Mouse (Mus musculus) lung, embryonic 14.5 days (tissue): Measurements from ENCODE around the gene Tuba3a. TPM values are rescaled to one million over a fixed set of nuclear protein-coding genes. Genes with fewer than 3 reads are reported as not detected.

ENCODE experiments used
- ATAC-seq: fragments of 200-750 bp; cut with Nextera tagmentation; 2 replicates; pipeline ENCODE4 v1.8.0; 2017; ENCODE audit warnings: mild to moderate bottlenecking, moderate TSS enrichment, moderate library complexity; ENCODE audit not compliant: insufficient read depth
- DNase-seq: peaks from one replicate; pipeline ENCODE4 v3.0.0-alpha.2; 2015
- H3K27ac ChIP-seq: fragments of 300-500 bp; sonication (generic); 2 replicates; pipeline ENCODE4 v1.5.1; 2014; ENCODE audit warnings: low read depth, mild to moderate bottlenecking, moderate library complexity
- H3K27me3 ChIP-seq: fragments of 300-500 bp; sonication (generic); 2 replicates; pipeline ENCODE4 v1.6.1; 2014; ENCODE audit warnings: low read length, control low read depth; ENCODE audit not compliant: insufficient read depth
- H3K36me3 ChIP-seq: fragments of 300-500 bp; sonication (generic); 2 replicates; pipeline ENCODE4 v1.6.1; 2014; ENCODE audit warnings: control low read depth; ENCODE audit not compliant: insufficient read depth
- H3K4me1 ChIP-seq: fragments of 300-500 bp; sonication (generic); 2 replicates; pipeline ENCODE4 v1.6.1; 2014; ENCODE audit warnings: antibody characterized with exemption, control low read depth; ENCODE audit not compliant: insufficient read depth
- H3K4me2 ChIP-seq: fragments of 300-500 bp; sonication (generic); 2 replicates; pipeline ENCODE4 v1.6.1; 2014; ENCODE audit warnings: mild to moderate bottlenecking
- H3K4me3 ChIP-seq: fragments of 300-500 bp; sonication (generic); 2 replicates; pipeline ENCODE4 v1.5.1; 2014; ENCODE audit warnings: low read depth, low read length
- H3K9ac ChIP-seq: fragments of 300-500 bp; sonication (generic); 2 replicates; pipeline ENCODE4 v1.6.1; 2014
- H3K9me3 ChIP-seq: fragments of 300-500 bp; sonication (generic); 2 replicates; pipeline ENCODE4 v1.6.1; 2016; ENCODE audit warnings: low read depth, low read length, control low read depth
- CTCF ChIP-seq: IDR thresholded peaks from 2 replicates; pipeline ENCODE4 v1.5.1; 2016; ENCODE audit warnings: antibody characterized with exemption, low read depth
- WGBS: fragments of 180-500 bp; shearing (Covaris S2); extraction: QIAGEN DNeasy Blood & Tissue Kit; methylation state at CpG from one replicate; pipeline ENCODE4 v1.1.7; 2014; 5-methylcytosine and 5-hydroxymethylcytosine counted together
- polyA plus RNA-seq: library from polyadenylated mRNA; unstranded; fragments of >200 nt; fragmentation: Nextera tagmentation; extraction: Ambion mirVana; gene quantifications from 2 replicates; pipeline ENCODE4 v1.2.1, GENCODE M21; 2014

The Tuba3a gene
- polyA plus RNA-seq, 1 experiment from 2014 or later = 0.32 TPM

GRCm38 (mm10) chr6:125322794-125323193 is 37.0 kb upstream of the Tuba3a start:
- Histone ChIP-seq H3K27ac (no peak overlapping the region), H3K4me2 (0 out of 2 replicates have a peak overlapping the region, but pooled peaks have one; percentile 16), H3K9me3 (no peaks in the 10 kb centered on the region), H3K27me3 (peaks cover 24% of the 10 kb centered on the region), H3K4me3 (no peak overlapping the region), H3K36me3 (no peaks in the 10 kb centered on the region), H3K9ac (no peak overlapping the region), H3K4me1 (peaks cover 8% of the 10 kb centered on the region; the same call in 1 of the 2 replicates)
- 47% methylated on average over 13 of the region's 13 CpGs for WGBS
- ATAC-seq (peak; percentile 25; the same call in 1 of the 2 replicates), DNase-seq (peak; percentile 27)
- TF ChIP-seq CTCF = no peak

GRCm38 (mm10) chr6:125321114-125321855 is 35.4 kb upstream of the Tuba3a start:
- ATAC-seq = no peak
- 0 out of 2 replicates have a peak overlapping the region, but pooled peaks have one; percentile 4 for H3K4me2 ChIP-seq
- no peak for TF ChIP-seq CTCF
- peaks cover 8% of the 10 kb centered on the region; the same call in 1 of the 2 replicates for H3K4me1 ChIP-seq
- WGBS = 11% methylated on average over 26 of the region's 26 CpGs
- H3K9ac ChIP-seq = no peak overlapping the region
- no peak for DNase-seq
- H3K4me3 ChIP-seq = no peak overlapping the region
- H3K27ac ChIP-seq = no peak overlapping the region
- no peaks in the 10 kb centered on the region for H3K9me3 ChIP-seq
- no peaks in the 10 kb centered on the region for H3K36me3 ChIP-seq
- H3K27me3 ChIP-seq = peaks cover 24% of the 10 kb centered on the region

GRCm38 (mm10) chr6:125320323-125320722 is 34.5 kb upstream of the Tuba3a start, which contains the start of gene Scnn1a:
Scnn1a (plus strand) TSS chr6:125320659.
- Histone ChIP-seq H3K4me2 (0 out of 2 replicates have a peak within 1 kb of the TSS, but pooled peaks have one; percentile 4), H3K4me3 (no peak within 1 kb of the TSS), H3K36me3 (no peaks in the 10 kb centered on the region), H3K4me1 (peaks cover 8% of the 10 kb centered on the region; the same call in 1 of the 2 replicates), H3K9ac (no peak within 1 kb of the TSS), H3K27ac (no peak within 1 kb of the TSS), H3K9me3 (no peaks in the 10 kb centered on the region), H3K27me3 (peaks cover 24% of the 10 kb centered on the region)
- TF ChIP-seq CTCF = no peak
- WGBS = 78% methylated on average over 1 of the region's 1 CpGs
- DNase-seq (no peak), ATAC-seq (no peak)

DNA sequence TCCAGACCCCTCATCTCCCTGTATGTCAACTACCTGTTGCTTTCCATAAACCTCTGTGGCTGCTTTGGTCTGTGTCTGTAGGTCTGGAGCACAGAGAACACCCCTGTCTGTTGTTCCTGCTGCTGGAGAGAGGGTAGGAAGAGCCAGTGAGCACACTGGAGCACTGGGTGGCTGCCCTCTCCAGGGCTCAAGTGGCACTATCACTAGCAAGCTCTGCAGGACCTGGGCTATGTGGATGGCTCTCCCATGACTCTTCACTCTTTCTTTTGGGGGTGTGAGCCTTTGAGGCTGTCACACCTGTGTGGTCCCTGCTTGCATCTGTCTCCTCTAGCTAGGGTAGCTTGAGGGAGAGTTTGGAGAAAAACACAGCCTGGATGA is 34.1 kb upstream of the Tuba3a start:
- Histone ChIP-seq H3K4me1 (peaks cover 8% of the 10 kb centered on the region; the same call in 1 of the 2 replicates), H3K36me3 (no peaks in the 10 kb centered on the region), H3K4me2 (no peak overlapping the region), H3K9me3 (no peaks in the 10 kb centered on the region), H3K27ac (no peak overlapping the region), H3K9ac (no peak overlapping the region), H3K4me3 (no peak overlapping the region), H3K27me3 (peaks cover 24% of the 10 kb centered on the region)
- ATAC-seq = no peak
- no peak for DNase-seq
- TF ChIP-seq CTCF = no peak

GRCm38 (mm10) chr6:125318981-125319918 is 33.4 kb upstream of the Tuba3a start:
- Histone ChIP-seq H3K9ac (no peak overlapping the region), H3K27me3 (peaks cover 24% of the 10 kb centered on the region), H3K4me1 (peaks cover 10% of the 10 kb centered on the region), H3K36me3 (no peaks in the 10 kb centered on the region), H3K9me3 (no peaks in the 10 kb centered on the region), H3K27ac (0 out of 2 replicates have a peak overlapping the region, but pooled peaks have one; percentile 54), H3K4me2 (no peak overlapping the region), H3K4me3 (no peak overlapping the region)
- no peak for TF ChIP-seq CTCF
- ATAC-seq = no peak
- DNase-seq = peak; percentile 32
- WGBS = 43% methylated on average over 15 of the region's 15 CpGs

DNA sequence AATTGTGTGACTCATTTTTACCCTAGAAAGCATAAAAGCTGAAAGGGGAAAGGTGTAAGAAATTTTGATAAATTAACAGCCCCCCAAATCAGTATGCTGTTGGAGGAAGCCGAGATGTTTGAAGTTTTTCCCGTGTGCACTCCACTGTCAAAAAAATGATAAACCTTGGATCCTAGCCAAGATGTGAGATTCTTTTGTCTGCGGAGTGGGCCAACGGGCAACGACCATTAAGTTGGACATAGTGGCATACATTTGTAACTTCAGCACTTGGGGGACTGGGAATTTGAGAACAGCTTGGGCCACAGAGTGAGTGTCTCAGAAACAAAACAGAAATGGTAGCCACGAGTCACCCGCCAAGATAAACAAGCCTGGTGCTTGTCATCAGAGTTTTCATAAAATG is 31.2 kb upstream of the Tuba3a start:
- Histone ChIP-seq H3K9me3 (no peaks in the 10 kb centered on the region), H3K27me3 (peaks cover 20% of the 10 kb centered on the region), H3K4me3 (no peak overlapping the region), H3K27ac (no peak overlapping the region), H3K4me1 (peaks cover 13% of the 10 kb centered on the region), H3K4me2 (no peak overlapping the region), H3K9ac (no peak overlapping the region), H3K36me3 (peaks cover 2% of the 10 kb centered on the region)
- ATAC-seq (no peak), DNase-seq (peak; percentile 32)
- no peak for TF ChIP-seq CTCF
- WGBS = 23% methylated on average over 7 of the region's 7 CpGs
